ENCODE assay signal across 8 mouse cellular contexts in genomic region chr6:128099871-128100270, GRCm38 (mm10). TPM values are rescaled to one million over a fixed set of nuclear protein-coding genes. Genes with fewer than 3 reads are reported as not detected.
A peak's percentile ranks its signal among the peaks of the same experiment; 100 is the strongest.
DNase-seq lines count a peak whose midpoint lies in the region; ATAC-seq and TF ChIP-seq lines count a peak whose summit lies in the region.

No protein-coding gene starts in this region.

- WGBS in thymus, adult 2 months, result 92% methylated on average over 5 of the region's 5 CpGs
- 76% methylated on average over 5 of the region's 5 CpGs for WGBS in intestine, embryonic 15.5 days
- 77% methylated on average over 5 of the region's 5 CpGs for WGBS in stomach, postnatal 0 days

- DNase-seq in heart, postnatal 4 days, result peak; percentile 55
- no peak for DNase-seq in heart, postnatal 25 days (ENCODE audit: low spot score)
- DNase-seq in thymus, adult 2 months, result peak; percentile 20
- DNase-seq in thymus, adult 18-20 months, result no peak
- DNase-seq in stomach, postnatal 0 days (ENCODE audit: low spot score), result no peak
- DNase-seq in layer of hippocampus, adult 9-10 months (ENCODE audit: low spot score), result no peak
- DNase-seq in left cerebral cortex, adult 8-10 months (ENCODE audit: low spot score in 2 of 2), result no peak

- no peak for ATAC-seq in intestine, embryonic 15.5 days
- ATAC-seq in stomach, postnatal 0 days (ENCODE audit: low FRiP score, low TSS enrichment), result no peak

- no peaks in the 10 kb centered on the region for H3K27me3 ChIP-seq in thymus, adult 2 months (ENCODE audit: control insufficient read depth, insufficient read depth, low read length)
- no peaks in the 10 kb centered on the region for H3K27me3 ChIP-seq in intestine, embryonic 15.5 days (replicated peaks)
- H3K27me3 ChIP-seq in stomach, postnatal 0 days (ENCODE audit: control insufficient read depth, insufficient read depth, low read length), result no peaks in the 10 kb centered on the region

- TF ChIP-seq EP300 in stomach, postnatal 0 days (optimal IDR thresholded peaks at IDR 0.05), result no peak

- no peak overlapping the region for H3K4me2 ChIP-seq in intestine, embryonic 15.5 days (replicated peaks)
- H3K4me2 ChIP-seq in stomach, postnatal 0 days (replicated peaks; ENCODE audit: low read depth), result no peak overlapping the region

- H3K4me3 ChIP-seq in thymus, adult 2 months (ENCODE audit: control insufficient read depth, insufficient read depth, low read length), result no peak overlapping the region
- H3K4me3 ChIP-seq in intestine, embryonic 15.5 days (replicated peaks), result no peak overlapping the region
- H3K4me3 ChIP-seq in stomach, postnatal 0 days (ENCODE audit: low read depth, low read length), result no peak overlapping the region

- no peaks in the 10 kb centered on the region for H3K4me1 ChIP-seq in thymus, adult 2 months (replicated peaks; ENCODE audit: control insufficient read depth, insufficient read depth, low read length)
- H3K4me1 ChIP-seq in intestine, embryonic 15.5 days (replicated peaks), result peaks cover 24% of the 10 kb centered on the region
- peaks cover 2% of the 10 kb centered on the region for H3K4me1 ChIP-seq in stomach, postnatal 0 days (replicated peaks; ENCODE audit: control insufficient read depth, insufficient read depth)

- TF ChIP-seq POLR2A in thymus, adult 2 months (IDR thresholded peaks at IDR 0.05; ENCODE audit: control insufficient read depth, extremely low read depth, insufficient read depth, low read length, poor library complexity), result no peak

- peak; percentile 40; the same call in 1 of the 2 replicates for TF ChIP-seq CTCF in thymus, adult 2 months (IDR thresholded peaks at IDR 0.05; ENCODE audit: borderline replicate concordance, control insufficient read depth, extremely low read depth, insufficient read depth, low read length, poor library complexity)
- TF ChIP-seq CTCF in stomach, postnatal 0 days (IDR thresholded peaks at IDR 0.05; ENCODE audit: low read depth), result peak; percentile 64

- no peak overlapping the region for H3K9ac ChIP-seq in intestine, embryonic 15.5 days
- H3K9ac ChIP-seq in stomach, postnatal 0 days (ENCODE audit: low read length), result no peak overlapping the region

- intact Hi-C loops in heart, postnatal 25 days (cut with DNase I), result no loop called here

- H3K9me3 ChIP-seq in intestine, embryonic 15.5 days, result no peaks in the 10 kb centered on the region
- H3K9me3 ChIP-seq in stomach, postnatal 0 days (ENCODE audit: control insufficient read depth, low read length), result no peaks in the 10 kb centered on the region

- H3K27ac ChIP-seq in thymus, adult 2 months (ENCODE audit: control insufficient read depth, insufficient read depth, low read length), result no peak overlapping the region
- H3K27ac ChIP-seq in intestine, embryonic 15.5 days, result peak overlapping the region; percentile 41; the same call in 1 of the 2 replicates
- peak overlapping the region; percentile 73 for H3K27ac ChIP-seq in stomach, postnatal 0 days (replicated peaks)

- H3K36me3 ChIP-seq in thymus, adult 2 months (ENCODE audit: control insufficient read depth, insufficient read depth, low read length), result no peaks in the 10 kb centered on the region
- no peaks in the 10 kb centered on the region for H3K36me3 ChIP-seq in intestine, embryonic 15.5 days
- no peaks in the 10 kb centered on the region for H3K36me3 ChIP-seq in stomach, postnatal 0 days (ENCODE audit: control insufficient read depth, insufficient read depth, low read length)

RNA-seq across cellular contexts. Expression of gene Tspan9, which starts 43.5 kb away (rescaled TPM):
- total RNA-seq in heart, postnatal 4 days (2021), result 100 to 1,000 TPM; 216 TPM
- 100 to 1,000 TPM; 129 to 132 TPM for total RNA-seq in heart, postnatal 25 days (2021)
- polyA plus RNA-seq in thymus, adult 2 months (2012; rRNA removed), result 33.3 and 36.7 TPM in 2 replicates
- 92.3 and 102 TPM in 2 replicates for polyA plus RNA-seq in intestine, embryonic 15.5 days (2015; fragmentation: Nextera tagmentation; extraction: Ambion mirVana)
- polyA plus RNA-seq in stomach, postnatal 0 days (2015; fragmentation: Nextera tagmentation; extraction: Ambion mirVana), result 77.3 and 85.9 TPM in 2 replicates
- 10 to 100 TPM; 45.6 to 54.7 (median 49.0) TPM for total RNA-seq in left cerebral cortex, adult 8-10 months (2022)

Comparison
In these comparisons a context has a peak if more than half of its experiments do, and no peak if none do; other contexts are left out.
1. DNase-seq: peak in heart, postnatal 4 days (single experiment) and thymus, adult 2 months (single experiment); none in heart, postnatal 25 days (single experiment), thymus, adult 18-20 months (0 of 2), stomach, postnatal 0 days (single experiment), layer of hippocampus, adult 9-10 months (single experiment) and left cerebral cortex, adult 8-10 months (0 of 2).